Mouse (Mus musculus): ENCODE results near the gene Elmod3.
"Not testable (repeated sequence)": the region's sequence is repeated elsewhere in the genome, so short reads cannot be mapped to it uniquely, and the experiment has no call there.

Elmod3 gene

GRCm38 (mm10) chr6:72568736-72569135 is 29.5 kb downstream of the Elmod3 start:
- DNase-seq, result no peak

- DNase-seq, result no peak
Observed at GRCm38 (mm10) chr6:72567508-72567907, 30.7 kb downstream of the Elmod3 start.

DNA sequence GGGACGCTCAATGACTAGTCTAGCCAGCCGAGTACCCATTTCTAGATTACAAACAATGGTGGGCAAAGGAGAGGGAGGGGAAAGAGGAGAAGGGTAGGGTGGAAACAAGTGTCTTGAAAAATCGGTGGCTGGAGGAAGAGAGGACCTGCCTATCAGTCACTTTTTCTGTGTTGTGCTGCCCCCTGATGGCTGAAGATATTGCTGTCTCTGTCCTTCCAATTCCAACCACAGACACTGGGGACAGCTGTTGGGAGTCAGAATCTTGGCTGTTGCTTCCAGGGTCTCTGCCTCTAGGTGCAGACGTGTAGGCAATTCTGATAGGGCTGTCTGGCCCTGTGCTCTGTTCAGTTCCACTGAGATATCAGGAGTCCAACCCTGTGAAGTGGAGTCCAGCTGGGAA is 32.2 kb downstream of the Elmod3 start:
- DNase-seq, result peak; percentile 80

DNA sequence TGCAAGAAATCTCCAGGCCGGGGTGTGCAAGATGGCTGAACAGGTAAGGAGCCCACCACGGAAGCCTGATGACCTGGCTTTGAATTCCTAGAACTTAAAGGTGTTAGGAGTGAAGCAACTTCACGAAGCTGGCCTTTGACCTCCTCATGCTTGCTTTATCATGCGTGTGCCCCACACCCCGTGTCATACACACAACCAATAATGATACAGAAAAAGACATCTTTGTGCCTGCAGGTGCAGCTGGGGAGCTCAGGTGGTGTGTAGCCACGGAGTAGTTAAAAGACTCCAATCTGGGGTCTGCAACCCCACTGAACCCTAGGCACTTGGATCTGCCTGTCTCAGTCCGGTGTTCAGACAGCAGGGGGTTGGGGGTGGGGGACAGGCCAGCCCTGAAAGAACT is 32.7 kb downstream of the Elmod3 start:
- no peak for DNase-seq

- DNase-seq, result no peak
Observed at GRCm38 (mm10) chr6:72562894-72563293, 35.3 kb downstream of the Elmod3 start.

DNA sequence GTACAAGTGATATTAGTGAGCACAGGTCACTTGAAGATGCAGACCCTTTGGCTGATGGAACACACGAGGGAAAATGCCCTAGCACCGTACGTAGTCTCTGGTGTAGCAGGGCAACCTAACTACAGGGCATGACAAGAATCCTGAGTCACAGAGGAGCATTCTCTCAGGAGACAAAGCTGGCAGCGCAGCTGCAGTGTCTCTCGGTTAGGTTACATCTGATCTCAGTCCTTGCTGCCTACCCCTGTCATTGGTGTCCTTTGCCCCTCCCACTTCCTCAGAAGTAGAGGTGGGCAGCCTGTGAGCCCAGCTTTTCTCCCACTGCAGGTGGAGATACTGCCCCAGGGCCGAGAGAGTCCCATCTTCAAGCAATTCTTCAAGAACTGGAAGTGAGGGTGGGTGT is 35.7 kb downstream of the Elmod3 start:
- DNase-seq, result no peak

- DNase-seq, result no peak
Observed at GRCm38 (mm10) chr6:72560801-72561200, 37.4 kb downstream of the Elmod3 start.

DNA sequence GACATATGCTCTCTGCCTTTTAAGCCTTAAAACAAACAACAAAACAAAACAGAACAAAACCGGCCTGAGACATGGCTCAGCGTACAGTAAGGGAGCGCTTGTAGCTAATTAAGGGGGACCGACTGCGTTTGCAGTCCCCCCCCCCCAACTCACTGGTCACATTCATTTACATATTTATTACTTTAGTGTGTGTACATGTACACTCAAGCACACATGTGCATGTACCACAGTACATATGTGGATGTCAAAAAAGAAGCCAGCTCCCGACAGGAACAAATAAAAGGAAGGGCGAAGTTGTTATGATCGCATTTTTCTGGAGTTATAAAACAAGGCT is 45.2 kb downstream of the Elmod3 start:
- no peak for DNase-seq

DNA sequence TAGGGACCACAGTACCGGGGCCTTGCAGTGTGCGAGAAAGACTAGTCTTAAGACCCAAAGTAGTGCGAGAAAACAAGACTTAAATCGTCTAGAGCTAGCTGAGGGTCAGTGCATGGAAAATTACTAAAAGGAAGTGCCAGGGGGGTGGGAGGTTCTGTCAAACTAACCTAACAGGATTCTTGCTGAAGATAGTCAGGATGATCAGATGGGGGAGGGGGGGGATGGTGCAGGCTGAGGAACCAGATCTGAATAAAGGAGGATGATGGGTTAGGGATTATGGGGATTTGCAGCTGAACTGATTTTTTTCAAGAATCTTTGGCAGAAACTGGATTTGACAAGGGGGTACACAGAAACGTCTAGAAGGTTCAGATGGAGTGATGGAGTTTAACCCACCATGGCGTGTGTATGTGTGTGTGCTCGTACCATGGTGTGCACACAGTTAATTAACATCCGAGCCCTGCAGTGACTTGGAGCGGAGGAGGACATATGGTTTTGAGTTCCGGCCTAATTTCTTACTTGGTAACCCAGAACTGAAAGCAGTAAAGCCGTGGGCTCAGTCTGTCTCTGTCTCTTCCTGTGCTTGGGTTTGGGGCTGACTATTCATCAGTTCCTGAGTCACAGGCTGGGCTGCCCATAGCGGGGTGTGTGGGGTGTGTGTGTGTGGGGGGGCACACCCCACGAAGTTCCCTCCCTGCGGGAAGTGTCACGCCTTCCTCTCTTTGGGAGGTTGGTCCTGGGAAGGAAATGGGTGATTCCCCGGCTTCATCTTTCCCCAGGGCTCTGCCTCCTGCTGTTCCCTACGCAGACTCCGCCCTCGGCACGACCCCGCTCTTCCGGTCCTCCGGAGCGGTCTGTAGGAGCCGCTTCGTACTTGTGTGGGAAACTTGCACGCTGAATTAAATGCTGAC is 45.8 kb downstream of the Elmod3 start:
- DNase-seq, result peak; percentile 68

DNA sequence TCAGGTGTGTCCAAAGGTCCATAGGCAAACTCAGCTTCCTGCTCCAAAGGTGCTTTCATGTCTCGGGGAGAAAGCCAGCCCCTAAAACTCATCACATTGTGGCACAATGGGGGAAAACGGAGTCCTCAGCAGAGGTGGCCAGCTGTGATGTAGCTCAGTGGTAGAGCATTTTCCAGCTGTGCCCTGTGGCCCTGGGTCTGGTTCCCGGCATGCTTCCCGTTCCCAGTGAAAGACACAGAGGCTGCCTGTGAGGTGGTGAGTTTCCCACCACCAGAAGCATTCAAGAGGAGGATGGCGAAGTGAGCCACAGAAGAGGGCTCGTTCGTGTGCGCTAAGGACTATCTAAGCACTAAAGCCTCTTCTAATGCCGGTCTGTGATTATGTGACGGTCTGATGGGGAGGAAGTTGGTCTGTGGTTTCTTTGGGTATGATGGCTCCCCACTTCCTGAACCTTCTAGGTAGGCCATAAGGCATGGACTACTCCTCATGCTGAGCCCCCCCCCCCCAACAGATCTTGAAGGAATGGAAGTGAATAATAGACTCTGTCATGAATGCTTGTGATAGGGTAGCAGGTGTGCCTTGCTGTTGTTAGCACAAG is 47.6 kb downstream of the Elmod3 start:
- no peak for DNase-seq

GRCm38 (mm10) chr6:72550025-72550424 is 48.2 kb downstream of the Elmod3 start:
- DNase-seq, result no peak

DNA sequence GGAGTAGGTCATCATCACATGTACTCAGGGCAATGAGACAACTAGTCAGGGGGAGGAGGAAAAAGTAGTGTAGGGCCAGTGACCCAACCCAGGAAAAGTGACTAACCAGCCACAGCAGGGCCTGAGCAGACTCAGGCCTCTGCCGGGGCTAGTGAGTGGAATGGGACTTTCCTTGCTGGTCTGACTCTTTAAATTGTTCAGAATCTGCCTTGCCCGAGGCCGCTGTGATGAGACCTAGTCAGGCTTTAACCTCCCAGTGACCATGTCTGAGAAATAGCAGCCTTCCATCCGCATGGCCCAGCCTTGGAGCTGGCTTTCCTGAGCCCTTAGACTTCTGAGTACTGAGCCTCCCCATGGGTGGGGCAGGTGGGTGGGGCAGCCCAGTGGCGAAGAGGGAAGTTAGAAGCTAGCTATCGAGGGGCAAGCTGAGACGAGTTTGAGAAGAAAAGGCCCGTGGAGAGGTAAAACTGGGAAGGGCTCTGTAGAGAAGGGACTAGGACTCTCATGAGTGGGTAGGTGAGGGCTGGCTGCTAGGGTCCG is 49.1 kb downstream of the Elmod3 start:
- peak; percentile 77 for DNase-seq

DNA sequence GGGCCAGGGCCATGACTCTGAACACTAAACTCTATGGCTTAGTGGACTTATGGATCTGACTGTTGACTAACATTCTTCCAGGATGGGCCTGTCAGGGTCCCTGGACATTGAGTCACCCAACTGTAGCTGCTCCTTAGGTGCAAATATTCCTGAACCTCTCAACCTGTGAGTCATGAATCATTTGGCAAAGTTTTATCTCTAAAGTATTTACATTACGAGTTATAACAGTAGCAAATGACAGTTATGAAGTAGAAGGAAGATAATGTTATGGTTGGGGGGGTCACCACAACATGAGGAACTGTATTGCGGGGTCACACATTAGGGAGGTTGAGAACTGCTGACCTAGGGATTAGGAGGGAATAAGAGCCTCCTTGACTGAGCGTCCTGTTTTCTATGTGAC is 50.4 kb downstream of the Elmod3 start:
- DNase-seq, result no peak

- no peak for DNase-seq
Observed at GRCm38 (mm10) chr6:72547121-72547520, 51.1 kb downstream of the Elmod3 start.

DNA sequence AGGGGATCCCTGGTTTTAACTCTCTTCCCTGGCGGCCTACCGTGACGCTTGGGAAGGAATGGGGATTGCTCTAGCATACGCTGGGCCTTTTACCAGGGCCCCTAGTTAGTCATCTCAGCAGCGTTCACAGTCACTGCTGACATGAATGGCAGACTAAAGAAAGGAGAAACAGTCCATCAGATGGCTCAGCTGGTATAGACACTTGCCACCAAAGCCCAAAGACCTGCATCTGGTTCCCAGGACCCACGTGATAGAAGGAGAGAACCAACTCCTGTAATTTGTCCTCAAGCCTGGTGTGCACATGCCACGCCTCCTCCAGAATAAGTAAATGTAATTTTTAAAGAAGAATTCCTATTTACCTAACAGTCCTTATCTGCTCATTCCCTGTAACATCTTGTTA is 52.8 kb downstream of the Elmod3 start:
- DNase-seq, result no peak

GRCm38 (mm10) chr6:72544283-72544987 is 53.8 kb downstream of the Elmod3 start, which contains the start of gene Capg:
TSS of gene Capg (plus strand) at chr6:72544391.
- peak; percentile 60 for DNase-seq

DNA sequence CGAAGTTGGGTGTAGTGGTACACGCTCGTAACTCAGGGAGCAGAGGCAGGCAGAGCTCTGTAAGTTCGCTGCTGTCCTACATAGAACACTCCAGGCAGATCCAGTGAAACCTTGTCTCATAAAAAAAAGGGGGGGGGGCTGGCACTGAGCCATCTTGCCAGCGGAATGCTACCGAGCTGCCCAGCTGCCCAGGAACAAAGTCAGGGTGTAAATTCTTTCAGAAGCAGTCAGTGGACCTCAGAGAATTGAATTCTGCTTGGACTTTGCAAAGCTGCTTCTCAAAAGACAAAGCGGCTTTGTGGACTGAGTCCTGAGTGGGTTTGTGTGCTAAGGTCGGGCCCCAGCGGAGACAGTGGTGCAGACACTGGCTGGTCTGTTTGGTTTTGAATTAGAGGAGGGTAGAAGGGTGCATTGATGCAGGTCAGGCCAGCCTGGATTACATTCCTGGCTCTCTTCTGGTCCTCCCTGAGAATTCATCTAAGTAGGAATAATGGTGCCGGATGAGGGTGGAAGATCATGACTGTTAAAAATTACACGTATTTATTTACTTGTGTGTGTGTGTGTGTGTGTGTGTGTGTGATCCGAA is 54.9 kb downstream of the Elmod3 start:
- DNase-seq, result no peak

DNA sequence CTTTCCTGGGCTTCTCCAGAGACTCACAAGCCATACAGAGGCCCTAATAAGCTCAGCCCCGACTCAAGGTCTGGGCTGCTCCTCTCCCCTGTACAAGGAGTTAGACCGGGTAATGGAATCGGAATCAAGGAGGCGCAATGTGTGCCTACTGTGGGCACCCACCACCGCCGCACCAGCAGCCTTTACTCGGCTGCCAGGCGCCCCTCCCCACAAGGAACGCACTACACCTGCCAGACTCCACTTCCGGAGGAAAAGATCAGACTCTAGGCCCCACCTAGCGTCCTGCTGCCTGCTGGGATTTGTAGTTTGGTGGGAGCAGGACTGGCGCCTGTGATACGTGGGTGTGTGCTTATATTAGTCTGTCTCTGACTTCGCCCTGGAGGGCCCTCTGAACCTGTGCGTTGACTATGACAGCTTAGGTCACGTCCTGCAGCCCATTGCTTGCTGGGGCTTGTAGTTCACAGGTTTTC is 59.6 kb downstream of the Elmod3 start:
- peak; percentile 86 for DNase-seq

DNA sequence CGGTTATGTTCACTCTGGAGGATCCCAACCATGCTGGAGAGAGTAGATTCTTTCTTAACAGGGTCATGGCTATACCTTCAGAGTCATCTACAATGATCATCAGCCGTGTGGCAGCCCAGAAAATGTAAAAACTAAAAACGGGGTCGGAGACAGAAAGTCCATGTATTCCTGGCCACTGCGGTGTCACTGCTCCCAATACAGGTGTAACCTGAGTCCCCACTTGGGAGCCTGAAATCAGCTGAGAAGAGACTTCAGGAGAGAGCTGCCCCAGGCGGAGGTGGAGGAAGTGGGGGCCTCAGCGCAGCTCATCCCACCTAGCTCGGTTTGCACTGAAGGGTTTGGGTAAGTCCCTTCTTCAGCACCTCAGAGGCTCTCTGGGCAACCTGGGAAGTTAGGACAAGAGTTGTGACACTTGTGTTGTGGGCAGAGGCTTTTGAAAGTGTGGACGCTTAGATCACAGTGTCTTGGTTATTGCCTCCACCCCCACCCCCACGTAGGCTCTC is 60.2 kb downstream of the Elmod3 start:
- DNase-seq, result no peak

- DNase-seq, result peak; percentile 85
Observed at GRCm38 (mm10) chr6:72535165-72535564, 63.0 kb downstream of the Elmod3 start.

- peak; percentile 52 for DNase-seq
Observed at GRCm38 (mm10) chr6:72534035-72534809, 64.0 kb downstream of the Elmod3 start.

DNA sequence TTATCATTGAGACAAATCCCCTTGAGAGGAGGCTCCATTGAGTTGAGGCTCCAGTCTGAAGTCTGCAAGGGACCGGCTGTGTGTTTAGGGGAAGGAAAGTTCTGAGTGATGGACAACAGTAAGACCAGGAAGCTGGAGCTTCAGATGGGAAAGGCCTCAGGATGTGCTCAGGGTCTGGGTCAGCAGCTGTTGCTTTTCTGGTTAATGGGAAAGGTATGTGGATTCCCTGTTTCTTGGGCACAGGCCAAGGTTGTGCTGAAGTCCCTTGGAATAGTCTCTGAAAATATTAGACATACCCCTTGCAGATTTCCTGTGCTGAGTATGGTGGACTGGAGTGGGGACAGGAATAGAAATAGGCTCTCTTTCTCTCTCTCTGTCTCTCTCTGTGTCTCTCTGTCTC is 64.7 kb downstream of the Elmod3 start:
- DNase-seq, result not testable (repeated sequence)
